Mouse (Mus musculus) C2C12 (cell line): ENCODE measurements around the gene 1700013G24Rik.

Experiments used
- CEBPB ChIP-seq: IDR thresholded peaks from one replicate; pipeline ENCODE4 v1.6.1; 2011; ENCODE audit warnings: low read depth, mild to moderate bottlenecking, control low read depth, moderate library complexity
- CTCF ChIP-seq: IDR thresholded peaks from one replicate; pipeline ENCODE4 v1.5.1; 2011; ENCODE audit not compliant: control insufficient read depth, insufficient read depth, insufficient read length
- MAX ChIP-seq: IDR thresholded peaks from one replicate; pipeline ENCODE4 v1.6.1; 2011; ENCODE audit warnings: mild to moderate bottlenecking, control low read depth
- MYOD1 ChIP-seq: IDR thresholded peaks from one replicate; pipeline ENCODE4 v1.6.1; 2011; ENCODE audit warnings: low read depth; ENCODE audit not compliant: control insufficient read depth, insufficient read length
- MYOG ChIP-seq: IDR thresholded peaks from one replicate; pipeline ENCODE4 v1.6.1; 2011; ENCODE audit not compliant: control insufficient read depth, insufficient read length; ENCODE audit errors: extremely low read depth
- USF1 ChIP-seq: IDR thresholded peaks from one replicate; pipeline ENCODE4 v1.6.1; 2011; ENCODE audit warnings: low read depth, mild to moderate bottlenecking, control low read depth, moderate library complexity

DNA sequence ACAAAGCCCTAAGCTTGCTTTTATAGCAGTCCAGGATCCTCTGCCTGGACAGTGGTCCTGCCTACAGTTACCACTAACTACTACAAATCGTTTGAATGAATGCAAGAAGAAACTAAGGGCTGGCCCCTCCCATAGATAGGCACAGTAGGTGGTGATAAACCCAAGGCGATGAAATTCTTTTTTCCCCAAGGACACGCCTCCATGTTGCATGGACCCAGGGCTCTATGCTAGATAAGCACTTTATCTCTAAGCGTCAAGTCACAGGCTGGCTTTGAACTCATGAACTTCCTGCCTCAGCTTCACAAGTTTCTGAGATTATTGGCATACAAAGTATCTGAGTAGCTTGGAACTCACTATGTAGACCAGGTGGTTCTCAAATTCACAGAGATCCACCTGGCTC lies 4.2 kb downstream of the 1700013G24Rik start:
- TF ChIP-seq CTCF (no peak), USF1 (no peak), MYOG (no peak), MYOD1 (no peak), MAX (no peak), CEBPB (no peak)
